Mouse (Mus musculus): ENCODE results near the gene Vps37b.

- TF ChIP-seq CTCF (IDR thresholded peaks at IDR 0.05; ENCODE audit: low read depth) (no peak), EP300 (IDR thresholded peaks at IDR 0.05; ENCODE audit: low read depth) (no peak)
Observed at GRCm38 (mm10) chr5:124026568-124026967, 5.5 kb downstream of the Vps37b start.
